In genomic region chr13:63522832-63523231, GRCm38 (mm10) we compare ENCODE assay signal across 23 mouse cellular contexts. TPM values are rescaled to one million over a fixed set of nuclear protein-coding genes. Genes with fewer than 3 reads are reported as not detected.
A peak's percentile ranks its signal among the peaks of the same experiment; 100 is the strongest.
DNase-seq lines count a peak whose midpoint lies in the region; ATAC-seq and TF ChIP-seq lines count a peak whose summit lies in the region.
"Had no signal": no experiment of that assay in that cellular context is flagged by ENCODE, and none has a peak within 500 bp of the region (broad histone marks: within the 10 kb centered on the region; RNA-seq: fewer than 3 reads in every experiment).

No protein-coding gene starts in this region.

- H3K9me3 ChIP-seq in forebrain, embryonic 10.5 days = no peaks in the 10 kb centered on the region
- H3K9me3 ChIP-seq in forebrain, postnatal 0 days (ENCODE audit: low read length) = no peaks in the 10 kb centered on the region
- H3K9me3 ChIP-seq in lung, embryonic 15.5 days = no peaks in the 10 kb centered on the region
- no peaks in the 10 kb centered on the region for H3K9me3 ChIP-seq in intestine, embryonic 15.5 days
- no peaks in the 10 kb centered on the region for H3K9me3 ChIP-seq in stomach, embryonic 14.5 days (ENCODE audit: control insufficient read depth, low read depth, low read length)
- H3K9me3 ChIP-seq: embryonic facial prominence, embryonic 15.5 days; forebrain, embryonic 12.5 days; limb, embryonic 15.5 days; midbrain, embryonic 13.5 days had no signal

- H3K4me3 ChIP-seq in forebrain, embryonic 10.5 days = no peak overlapping the region
- no peak overlapping the region for H3K4me3 ChIP-seq in forebrain, postnatal 0 days (ENCODE audit: low read depth, low read length)
- no peak overlapping the region for H3K4me3 ChIP-seq in lung, embryonic 15.5 days
- H3K4me3 ChIP-seq in intestine, embryonic 15.5 days (replicated peaks) = no peak overlapping the region
- no peak overlapping the region for H3K4me3 ChIP-seq in stomach, embryonic 14.5 days (ENCODE audit: low read depth, low read length)
- H3K4me3 ChIP-seq: embryonic facial prominence, embryonic 15.5 days; forebrain, embryonic 12.5 days; left cerebral cortex, adult 2 months; limb, embryonic 15.5 days; midbrain, embryonic 13.5 days; myocyte had no signal

- DNase-seq in forebrain, embryonic 10.5 days (ENCODE audit: extremely low spot score, low spot score) = no peak
- no peak for DNase-seq in forebrain, postnatal 0 days
- no peak for DNase-seq in lung, postnatal 14 days
- no peak for DNase-seq in thymus, postnatal 4 days
- no peak for DNase-seq in thymus, postnatal 10 days (ENCODE audit: low spot score in 2 of 2)
- DNase-seq: adrenal gland, postnatal 14 days; cerebellum, adult 11-12 months; cerebellum, postnatal 36 days; gastrocnemius, postnatal 25 days; heart, postnatal 10 days; kidney, adult 18-20 months; kidney, postnatal 25 days; retina, postnatal 1 day had no signal

- peaks cover 98% of the 10 kb centered on the region for H3K36me3 ChIP-seq in forebrain, embryonic 10.5 days (replicated peaks)
- peaks cover 51% of the 10 kb centered on the region for H3K36me3 ChIP-seq in forebrain, postnatal 0 days (ENCODE audit: insufficient read depth)
- H3K36me3 ChIP-seq in lung, embryonic 15.5 days = peaks cover 84% of the 10 kb centered on the region
- peaks cover 44% of the 10 kb centered on the region for H3K36me3 ChIP-seq in intestine, embryonic 15.5 days
- H3K36me3 ChIP-seq in stomach, embryonic 14.5 days (ENCODE audit: control insufficient read depth, insufficient read depth, low read length) = peaks cover 85% of the 10 kb centered on the region

- peaks cover 12% of the 10 kb centered on the region; the same call in 1 of the 2 replicates for H3K27me3 ChIP-seq in forebrain, embryonic 10.5 days (ENCODE audit: poor library complexity, severe bottlenecking)
- H3K27me3 ChIP-seq in forebrain, postnatal 0 days (ENCODE audit: insufficient read depth, low read length) = no peaks in the 10 kb centered on the region
- H3K27me3 ChIP-seq in lung, embryonic 15.5 days = no peaks in the 10 kb centered on the region
- no peaks in the 10 kb centered on the region for H3K27me3 ChIP-seq in intestine, embryonic 15.5 days (replicated peaks)
- no peaks in the 10 kb centered on the region for H3K27me3 ChIP-seq in stomach, embryonic 14.5 days (ENCODE audit: control insufficient read depth, insufficient read depth, low read length)
- H3K27me3 ChIP-seq: embryonic facial prominence, embryonic 15.5 days; limb, embryonic 15.5 days; midbrain, embryonic 13.5 days had no signal

- no peak for ATAC-seq in forebrain, postnatal 0 days
- ATAC-seq in lung, embryonic 15.5 days (ENCODE audit: borderline replicate concordance, extremely low read depth, low FRiP score, low TSS enrichment) = peak; percentile 70
- ATAC-seq in intestine, embryonic 15.5 days = peak; percentile 44; the same call in 1 of the 2 replicates
- ATAC-seq in stomach, embryonic 14.5 days (ENCODE audit: insufficient number of reproducible peaks, insufficient read depth, low FRiP score, low read depth) = peak; percentile 21; the same call in 1 of the 2 replicates
- ATAC-seq: midbrain, embryonic 13.5 days had no signal

- H3K9ac ChIP-seq in forebrain, postnatal 0 days = no peak overlapping the region
- H3K9ac ChIP-seq in lung, embryonic 15.5 days = no peak overlapping the region
- no peak overlapping the region for H3K9ac ChIP-seq in intestine, embryonic 15.5 days
- H3K9ac ChIP-seq in stomach, embryonic 14.5 days (replicated peaks; ENCODE audit: low read depth, low read length) = no peak overlapping the region
- H3K9ac ChIP-seq: embryonic facial prominence, embryonic 15.5 days; forebrain, embryonic 12.5 days; hindbrain, embryonic 14.5 days; limb, embryonic 15.5 days; midbrain, embryonic 13.5 days had no signal

- no peak overlapping the region for H3K4me2 ChIP-seq in forebrain, postnatal 0 days (ENCODE audit: low read depth)
- no peak overlapping the region for H3K4me2 ChIP-seq in lung, embryonic 15.5 days
- no peak overlapping the region for H3K4me2 ChIP-seq in intestine, embryonic 15.5 days (replicated peaks)
- no peak overlapping the region; the same call in 1 of the 2 replicates for H3K4me2 ChIP-seq in stomach, embryonic 14.5 days (replicated peaks; ENCODE audit: low read depth, low read length)
- H3K4me2 ChIP-seq: embryonic facial prominence, embryonic 15.5 days; forebrain, embryonic 12.5 days; hindbrain, embryonic 14.5 days; limb, embryonic 15.5 days; midbrain, embryonic 13.5 days had no signal

- peaks cover 60% of the 10 kb centered on the region for H3K4me1 ChIP-seq in forebrain, embryonic 10.5 days
- H3K4me1 ChIP-seq in forebrain, postnatal 0 days (ENCODE audit: insufficient read depth) = 0 out of 2 replicates have a peak, but pooled peaks cover 6% of the 10 kb centered on the region
- H3K4me1 ChIP-seq in lung, embryonic 15.5 days = peaks cover 51% of the 10 kb centered on the region
- H3K4me1 ChIP-seq in intestine, embryonic 15.5 days (replicated peaks) = peaks cover 39% of the 10 kb centered on the region
- peaks cover 50% of the 10 kb centered on the region for H3K4me1 ChIP-seq in stomach, embryonic 14.5 days (ENCODE audit: control insufficient read depth, insufficient read depth, low read length)

- 0 out of 2 replicates have a peak overlapping the region, but pooled peaks have one; percentile 20 for H3K27ac ChIP-seq in forebrain, embryonic 10.5 days
- no peak overlapping the region for H3K27ac ChIP-seq in forebrain, postnatal 0 days (ENCODE audit: low read depth, low read length)
- H3K27ac ChIP-seq in lung, embryonic 15.5 days = peak overlapping the region; percentile 52
- H3K27ac ChIP-seq in intestine, embryonic 15.5 days = peak overlapping the region; percentile 80
- H3K27ac ChIP-seq in stomach, embryonic 14.5 days (ENCODE audit: low read length) = peak overlapping the region; percentile 93
- H3K27ac ChIP-seq: embryonic facial prominence, embryonic 15.5 days; forebrain, embryonic 12.5 days; hindbrain, embryonic 14.5 days; left cerebral cortex, adult 2 months; limb, embryonic 15.5 days; midbrain, embryonic 13.5 days had no signal

- 83% methylated on average over 10 of the region's 10 CpGs for WGBS in forebrain, embryonic 10.5 days
- WGBS in forebrain, postnatal 0 days = 67% methylated on average over 10 of the region's 10 CpGs
- WGBS in lung, embryonic 15.5 days = 30% methylated on average over 10 of the region's 10 CpGs
- 29% methylated on average over 10 of the region's 10 CpGs for WGBS in intestine, embryonic 15.5 days
- 30% methylated on average over 10 of the region's 10 CpGs for WGBS in stomach, embryonic 14.5 days

- no peak for TF ChIP-seq CTCF in forebrain, postnatal 0 days (IDR thresholded peaks at IDR 0.05; ENCODE audit: low read depth)

RNA-seq across cellular contexts. Expression of gene Fancc, which starts 25.8 kb away (rescaled TPM):
- 22.4 and 23.9 TPM in 2 replicates for polyA plus RNA-seq in forebrain, embryonic 10.5 days (2016; fragmentation: Nextera tagmentation; extraction: Ambion mirVana)
- 9.3 and 12.2 TPM in 2 replicates for total RNA-seq in forebrain, postnatal 0 days (2014; rRNA removed)
- polyA plus RNA-seq in forebrain, postnatal 0 days (2015; fragmentation: Nextera tagmentation; extraction: Ambion mirVana) = 7.4 and 8.0 TPM in 2 replicates
- polyA plus RNA-seq in lung, embryonic 15.5 days (2015; fragmentation: Nextera tagmentation; extraction: Ambion mirVana) = 25.2 and 28.7 TPM in 2 replicates
- 17.1 and 17.7 TPM in 2 replicates for polyA plus RNA-seq in intestine, embryonic 15.5 days (2015; fragmentation: Nextera tagmentation; extraction: Ambion mirVana)
- 21.9 and 24.3 TPM in 2 replicates for polyA plus RNA-seq in stomach, embryonic 14.5 days (2014; fragmentation: Nextera tagmentation; extraction: Ambion mirVana)

RNA-seq across cellular contexts. Expression of gene Ptch1, which starts 50.6 kb away (rescaled TPM):
- 21.0 and 23.6 TPM in 2 replicates for polyA plus RNA-seq in forebrain, embryonic 10.5 days (2016; fragmentation: Nextera tagmentation; extraction: Ambion mirVana)
- total RNA-seq in forebrain, postnatal 0 days (2014; rRNA removed) = 11.7 and 26.5 TPM in 2 replicates
- polyA plus RNA-seq in forebrain, postnatal 0 days (2015; fragmentation: Nextera tagmentation; extraction: Ambion mirVana) = 2.7 and 4.8 TPM in 2 replicates
- polyA plus RNA-seq in lung, embryonic 15.5 days (2015; fragmentation: Nextera tagmentation; extraction: Ambion mirVana) = 34.8 and 36.8 TPM in 2 replicates
- polyA plus RNA-seq in intestine, embryonic 15.5 days (2015; fragmentation: Nextera tagmentation; extraction: Ambion mirVana) = 30.5 and 34.1 TPM in 2 replicates
- polyA plus RNA-seq in stomach, embryonic 14.5 days (2014; fragmentation: Nextera tagmentation; extraction: Ambion mirVana) = 71.5 and 79.8 TPM in 2 replicates
